ENCODE assay signal across 15 mouse cellular contexts in genomic region chr2:132579689-132580088, GRCm38 (mm10).
"Had no signal": no experiment of that assay in that cellular context is flagged by ENCODE, and none has a peak within 500 bp of the region (broad histone marks: within the 10 kb centered on the region; RNA-seq: fewer than 3 reads in every experiment).

No protein-coding gene starts in this region.

- DNase-seq: retina, postnatal 1 day; right cerebral cortex, adult 18-20 months; right cerebral cortex, postnatal 14 days; right cerebral cortex, postnatal 25 days; right cerebral cortex, postnatal 4 days; spleen, adult 18-20 months; thymus, adult 18-20 months; thymus, adult 2 months; thymus, postnatal 14 days; thymus, postnatal 25 days; thymus, postnatal 36 days; thymus, postnatal 4 days had no signal

- H3K4me3 ChIP-seq: neural tube, embryonic 15.5 days; stomach, embryonic 15.5 days had no signal

- H3K4me2 ChIP-seq: neural tube, embryonic 15.5 days; stomach, embryonic 15.5 days had no signal

- H3K36me3 ChIP-seq: neural tube, embryonic 15.5 days; stomach, embryonic 15.5 days had no signal

- H3K27me3 ChIP-seq: neural tube, embryonic 15.5 days; stomach, embryonic 15.5 days had no signal

- H3K27ac ChIP-seq: neural tube, embryonic 15.5 days; stomach, embryonic 15.5 days; stomach, postnatal 0 days had no signal

- H3K9me3 ChIP-seq: neural tube, embryonic 15.5 days; stomach, embryonic 15.5 days had no signal

- H3K9ac ChIP-seq: neural tube, embryonic 15.5 days; stomach, embryonic 15.5 days had no signal
